Mouse (Mus musculus) liver, postnatal 0 days (tissue): Measurements from ENCODE around the gene Insr.

ENCODE experiments used
- CTCF ChIP-seq: sonication (generic); IDR thresholded peaks from 2 replicates; pipeline ENCODE4 v1.5.1; 2016; ENCODE audit warnings: antibody characterized with exemption, low read depth
- EP300 ChIP-seq: IDR thresholded peaks from 2 replicates; pipeline ENCODE4 v1.6.1; 2016; ENCODE audit warnings: antibody characterized with exemption, low read depth, mild to moderate bottlenecking

- TF ChIP-seq CTCF, result no peak
- no peak for TF ChIP-seq EP300
Observed at GRCm38 (mm10) chr8:3248704-3249103, 30.7 kb downstream of the Insr start.
